ENCODE assay signal across 29 mouse cellular contexts in genomic region chr11:75285893-75286467, GRCm38 (mm10).
DNase-seq lines count a peak whose midpoint lies in the region; ATAC-seq and TF ChIP-seq lines count a peak whose summit lies in the region.
"Had no signal": no experiment of that assay in that cellular context is flagged by ENCODE, and none has a peak within 500 bp of the region (broad histone marks: within the 10 kb centered on the region; RNA-seq: fewer than 3 reads in every experiment).

No protein-coding gene starts in this region.

- H3K9ac ChIP-seq in heart, embryonic 11.5 days (ENCODE audit: low read depth, low read length), result no peak overlapping the region
- H3K9ac ChIP-seq in heart, embryonic 16.5 days (ENCODE audit: low read length), result no peak overlapping the region
- peak overlapping the region; percentile 53 for H3K9ac ChIP-seq in CH12.LX (ENCODE audit: insufficient read depth, low read depth)
- H3K9ac ChIP-seq in midbrain, embryonic 16.5 days (ENCODE audit: low read depth, low read length), result no peak overlapping the region
- H3K9ac ChIP-seq: embryonic facial prominence, embryonic 15.5 days; forebrain, embryonic 12.5 days; forebrain, postnatal 0 days; hindbrain, embryonic 15.5 days; kidney, embryonic 15.5 days; liver, embryonic 12.5 days; liver, postnatal 0 days; midbrain, embryonic 12.5 days; neural tube, embryonic 13.5 days had no signal

- no peak; the same call in 1 of the 2 replicates for TF ChIP-seq RAD21 in CH12.LX (IDR thresholded peaks at IDR 0.05; ENCODE audit: low read depth, low read length)

- H3K9me3 ChIP-seq in heart, embryonic 11.5 days (replicated peaks; ENCODE audit: control insufficient read depth, low read length), result no peaks in the 10 kb centered on the region
- H3K9me3 ChIP-seq in heart, embryonic 16.5 days (replicated peaks; ENCODE audit: control insufficient read depth, low read length), result no peaks in the 10 kb centered on the region
- no peaks in the 10 kb centered on the region for H3K9me3 ChIP-seq in CH12.LX (replicated peaks; ENCODE audit: low read length)
- no peaks in the 10 kb centered on the region for H3K9me3 ChIP-seq in midbrain, embryonic 16.5 days (replicated peaks; ENCODE audit: control insufficient read depth, low read length, poor library complexity, severe bottlenecking)
- H3K9me3 ChIP-seq: embryonic facial prominence, embryonic 10.5 days; embryonic facial prominence, embryonic 15.5 days; forebrain, embryonic 12.5 days; G1E; hindbrain, embryonic 15.5 days; kidney, embryonic 15.5 days; liver, embryonic 12.5 days; midbrain, embryonic 12.5 days; neural tube, embryonic 13.5 days had no signal

- intact Hi-C loops in heart, postnatal 25 days (cut with DNase I), result no loop called here

- peaks cover 15% of the 10 kb centered on the region for H3K27me3 ChIP-seq in heart, embryonic 11.5 days (ENCODE audit: control insufficient read depth, insufficient read depth, low read length)
- H3K27me3 ChIP-seq in heart, embryonic 16.5 days (ENCODE audit: control insufficient read depth, insufficient read depth, low read length), result no peaks in the 10 kb centered on the region; the same call in 1 of the 2 replicates
- no peaks in the 10 kb centered on the region for H3K27me3 ChIP-seq in CH12.LX (replicated peaks)
- H3K27me3 ChIP-seq in midbrain, embryonic 16.5 days (ENCODE audit: control insufficient read depth, insufficient read depth, low read depth, low read length), result 0 out of 2 replicates have a peak, but pooled peaks cover 2% of the 10 kb centered on the region
- H3K27me3 ChIP-seq: Patski had no signal

- peak; percentile 49; the same call in 1 of the 2 replicates for TF ChIP-seq EP300 in CH12.LX (IDR thresholded peaks at IDR 0.05; ENCODE audit: low read length)

- H3K4me1 ChIP-seq in heart, embryonic 11.5 days (ENCODE audit: control insufficient read depth, insufficient read depth, low read length), result peaks cover 44% of the 10 kb centered on the region
- peaks cover 32% of the 10 kb centered on the region for H3K4me1 ChIP-seq in heart, embryonic 16.5 days (ENCODE audit: control insufficient read depth, insufficient read depth, low read length)
- H3K4me1 ChIP-seq in CH12.LX (ENCODE audit: control insufficient read depth in 1 of 2, insufficient read depth in 2 of 2), result peaks cover 30 to 75% of the 10 kb centered on the region in 2 experiments
- peaks cover 29% of the 10 kb centered on the region for H3K4me1 ChIP-seq in midbrain, embryonic 16.5 days (ENCODE audit: control insufficient read depth, insufficient read depth, low read length)

- dilution Hi-C loops in CH12.LX (cut with MboI; ENCODE audit: extremely low pct_ligation_motif_present, extremely low pct_unique_long_range_greater_than_20kb, low sequenced_read_pairs), result no loop called here

- WGBS in heart, embryonic 11.5 days (ENCODE audit: insufficient replicate concordance), result 31% methylated on average over 4 of the region's 4 CpGs
- 34% methylated on average over 4 of the region's 4 CpGs for WGBS in heart, embryonic 16.5 days
- 50% methylated on average over 4 of the region's 4 CpGs for WGBS in midbrain, embryonic 16.5 days

- peak overlapping the region; percentile 23; the same call in 1 of the 2 replicates for H3K27ac ChIP-seq in heart, embryonic 11.5 days (ENCODE audit: low read depth, low read length)
- H3K27ac ChIP-seq in heart, embryonic 16.5 days (ENCODE audit: low read length), result peak overlapping the region; percentile 46
- H3K27ac ChIP-seq in CH12.LX (ENCODE audit: insufficient read depth, low read depth), result peak overlapping the region; percentile 74
- no peak overlapping the region for H3K27ac ChIP-seq in midbrain, embryonic 16.5 days (ENCODE audit: low read length)
- H3K27ac ChIP-seq: embryonic facial prominence, embryonic 10.5 days; embryonic facial prominence, embryonic 15.5 days; forebrain, embryonic 12.5 days; hindbrain, embryonic 15.5 days; kidney, embryonic 15.5 days; liver, embryonic 12.5 days; midbrain, embryonic 12.5 days; neural tube, embryonic 13.5 days had no signal

- no peak for ATAC-seq in heart, embryonic 11.5 days (replicated peaks; ENCODE audit: insufficient number of reproducible peaks, low FRiP score, low TSS enrichment)
- ATAC-seq in heart, embryonic 16.5 days (replicated peaks; ENCODE audit: extremely low read depth, insufficient read depth, low FRiP score), result no peak
- ATAC-seq in midbrain, embryonic 16.5 days, result no peak
- ATAC-seq: forebrain, postnatal 0 days; inflammation-experienced regulatory T-cells, adult 6 months; liver, embryonic 12.5 days; liver, postnatal 0 days; Patski had no signal

- TF ChIP-seq CTCF in CH12.LX (conservative IDR thresholded peaks at IDR 0.05 in 1 of 2, IDR thresholded peaks at IDR 0.05 in 1 of 2; ENCODE audit: low read depth in 2 of 2, low read length in 2 of 2), result no peak

- peak; percentile 58 for TF ChIP-seq POLR2A in CH12.LX (IDR thresholded peaks at IDR 0.05; ENCODE audit: low read depth, low read length)

- no peak for DNase-seq in heart, postnatal 4 days
- DNase-seq in heart, postnatal 25 days (ENCODE audit: low spot score), result no peak
- DNase-seq in CH12.LX (ENCODE audit: extremely low read depth), result peak; percentile 74
- peak; percentile 77 for DNase-seq in adrenal gland, postnatal 14 days
- no peak for DNase-seq in urinary bladder, postnatal 14 days (ENCODE audit: low spot score)
- DNase-seq: cerebellum, adult 2 months; cerebellum, postnatal 14 days; forebrain, postnatal 0 days; kidney, adult 11 months; kidney, postnatal 25 days; layer of hippocampus, postnatal 36 days; left cerebral cortex, postnatal 4 days; liver, postnatal 0 days; lung, postnatal 36 days; thymus, postnatal 4 days had no signal

- no peak overlapping the region for H3K4me2 ChIP-seq in heart, embryonic 11.5 days
- H3K4me2 ChIP-seq in heart, embryonic 16.5 days (ENCODE audit: low read depth, low read length), result no peak overlapping the region
- peak overlapping the region; percentile 73 for H3K4me2 ChIP-seq in CH12.LX (ENCODE audit: insufficient read depth, low read depth, poor library complexity, severe bottlenecking)
- H3K4me2 ChIP-seq in midbrain, embryonic 16.5 days (ENCODE audit: low read length), result no peak overlapping the region
- H3K4me2 ChIP-seq: embryonic facial prominence, embryonic 15.5 days; forebrain, embryonic 12.5 days; hindbrain, embryonic 15.5 days; kidney, embryonic 15.5 days; liver, embryonic 12.5 days; midbrain, embryonic 12.5 days; neural tube, embryonic 13.5 days had no signal

- no peaks in the 10 kb centered on the region for H3K79me2 ChIP-seq in CH12.LX (replicated peaks; ENCODE audit: control insufficient read depth, extremely low read depth, insufficient read depth, poor library complexity, severe bottlenecking)

- H3K36me3 ChIP-seq in heart, embryonic 11.5 days (ENCODE audit: control insufficient read depth, insufficient read depth, low read length), result no peaks in the 10 kb centered on the region
- no peaks in the 10 kb centered on the region for H3K36me3 ChIP-seq in heart, embryonic 16.5 days (ENCODE audit: control insufficient read depth, insufficient read depth)
- H3K36me3 ChIP-seq in CH12.LX (replicated peaks in 1 of 2; ENCODE audit: control insufficient read depth in 1 of 2, insufficient read depth in 1 of 2, low read length in 1 of 2), result no peaks in the 10 kb centered on the region
- H3K36me3 ChIP-seq in midbrain, embryonic 16.5 days (ENCODE audit: control insufficient read depth, insufficient read depth, low read length), result no peaks in the 10 kb centered on the region
- H3K36me3 ChIP-seq: embryonic facial prominence, embryonic 10.5 days; embryonic facial prominence, embryonic 15.5 days; forebrain, embryonic 12.5 days; G1E; hindbrain, embryonic 15.5 days; kidney, embryonic 15.5 days; liver, embryonic 12.5 days; midbrain, embryonic 12.5 days; neural tube, embryonic 13.5 days had no signal

- no peak overlapping the region for H3K4me3 ChIP-seq in heart, embryonic 11.5 days (ENCODE audit: low read depth, low read length)
- H3K4me3 ChIP-seq in heart, embryonic 16.5 days (ENCODE audit: low read length), result no peak overlapping the region
- peak overlapping the region in 1 of 3 experiments; percentile 3 for H3K4me3 ChIP-seq in CH12.LX (replicated peaks in 1 of 3; ENCODE audit: low read depth in 2 of 3, low read length in 2 of 3, poor library complexity in 1 of 3)
- no peak overlapping the region for H3K4me3 ChIP-seq in midbrain, embryonic 16.5 days (ENCODE audit: low read depth, low read length)
- H3K4me3 ChIP-seq: embryonic facial prominence, embryonic 10.5 days; embryonic facial prominence, embryonic 15.5 days; forebrain, embryonic 12.5 days; hindbrain, embryonic 15.5 days; kidney, embryonic 15.5 days; liver, embryonic 12.5 days; midbrain, embryonic 12.5 days; neural tube, embryonic 13.5 days had no signal

- in situ Hi-C loops in CH12.LX (cut with MboI; ENCODE audit: low pct_ligation_motif_present, low pct_unique_long_range_greater_than_20kb, low sequenced_read_pairs), result loop anchor here (5.0 to 25.0 kb wide), 3 partner anchors 39 to 299 kb away; partner anchors contain the start of genes Dph1 and Rtn4rl1

TF ChIP-seq in CH12.LX, 34 proteins besides CTCF, POLR2A, EP300 and RAD21 (continues in another document):
- peak; percentile 46; the same call in 1 of the 2 replicates for TF ChIP-seq MYC (IDR thresholded peaks at IDR 0.05; ENCODE audit: low read depth, low read length)
- TF ChIP-seq USF1 (IDR thresholded peaks at IDR 0.05; ENCODE audit: low read depth, low read length), result no peak
- TF ChIP-seq BHLHE40 (IDR thresholded peaks at IDR 0.05; ENCODE audit: low read depth, low read length), result peak; percentile 77
- no peak for TF ChIP-seq MXI1 (IDR thresholded peaks at IDR 0.05; ENCODE audit: low read depth, low read length)
- TF ChIP-seq PAX5 (IDR thresholded peaks at IDR 0.05; ENCODE audit: low read length), result no peak
- no peak for TF ChIP-seq E2F4 (IDR thresholded peaks at IDR 0.05; ENCODE audit: insufficient replicate concordance, low read depth, low read length)
- TF ChIP-seq ELF1 (IDR thresholded peaks at IDR 0.05; ENCODE audit: low read depth, low read length), result peak; percentile 72; the same call in 1 of the 2 replicates
- TF ChIP-seq ETS1 (conservative IDR thresholded peaks at IDR 0.05; ENCODE audit: low read depth, low read length), result peak; percentile 77
- peak; percentile 24 for TF ChIP-seq SMC3 (IDR thresholded peaks at IDR 0.05; ENCODE audit: low read depth, low read length)
- no peak for TF ChIP-seq UBTF (IDR thresholded peaks at IDR 0.05; ENCODE audit: low read depth, low read length)
- TF ChIP-seq ZNF384 (IDR thresholded peaks at IDR 0.05; ENCODE audit: low read depth, low read length), result peak; percentile 96
- no peak for TF ChIP-seq ZKSCAN1 (IDR thresholded peaks at IDR 0.05; ENCODE audit: borderline replicate concordance, low read depth, low read length)
- no peak for TF ChIP-seq USF2 (conservative IDR thresholded peaks at IDR 0.05; ENCODE audit: low read depth, low read length)
- no peak; the same call in 1 of the 2 replicates for TF ChIP-seq MAZ (IDR thresholded peaks at IDR 0.05; ENCODE audit: low read depth, low read length)
- no peak for TF ChIP-seq KAT2A (IDR thresholded peaks at IDR 0.05; ENCODE audit: insufficient replicate concordance, low read length)
- TF ChIP-seq NRF1 (IDR thresholded peaks at IDR 0.05; ENCODE audit: low read depth, low read length), result no peak
- TF ChIP-seq NELFE (IDR thresholded peaks at IDR 0.05; ENCODE audit: low read depth, low read length), result no peak

Comparison
In these comparisons a context has a peak if more than half of its experiments do, and no peak if none do; other contexts are left out.
1. DNase-seq: peak in CH12.LX (single experiment) and adrenal gland, postnatal 14 days (single experiment); none in heart, postnatal 4 days (single experiment), heart, postnatal 25 days (single experiment) and urinary bladder, postnatal 14 days (single experiment).